Mouse (Mus musculus): ENCODE data around the gene Meis3. TPM values are rescaled to one million over a fixed set of nuclear protein-coding genes. Genes with fewer than 3 reads are reported as not detected.

Gene Meis3
- polyA plus RNA-seq, 1 experiment from 2014 or later = 1.6 TPM

- no peak overlapping the region for H3K27ac ChIP-seq (ENCODE audit: low read length)
- H3K4me3 ChIP-seq (ENCODE audit: low read depth, low read length) = no peak overlapping the region
- H3K27me3 ChIP-seq (ENCODE audit: control insufficient read depth, insufficient read depth, low read depth, low read length) = no peaks in the 10 kb centered on the region
- H3K9me3 ChIP-seq (replicated peaks; ENCODE audit: control insufficient read depth, low read length) = no peaks in the 10 kb centered on the region
- no peak overlapping the region for H3K4me2 ChIP-seq (ENCODE audit: low read depth, low read length)
- peak; percentile 51 for ATAC-seq (ENCODE audit: low read depth)
- WGBS (ENCODE audit: insufficient replicate concordance) = 60% methylated on average over 6 of the region's 6 CpGs
- peaks cover 10% of the 10 kb centered on the region for H3K36me3 ChIP-seq (ENCODE audit: control insufficient read depth, insufficient read depth)
- no peak overlapping the region for H3K9ac ChIP-seq (ENCODE audit: low read depth, low read length)
- no peaks in the 10 kb centered on the region for H3K4me1 ChIP-seq (ENCODE audit: control insufficient read depth, low read depth, low read length)
Measured at GRCm38 (mm10) chr7:16213196-16213595, 38.3 kb downstream of the Meis3 start.

- WGBS (ENCODE audit: insufficient replicate concordance) = 85% methylated on average over 9 of the region's 9 CpGs
- Histone ChIP-seq H3K9me3 (replicated peaks; ENCODE audit: control insufficient read depth, low read length) (no peaks in the 10 kb centered on the region), H3K27me3 (ENCODE audit: control insufficient read depth, insufficient read depth, low read depth, low read length) (no peaks in the 10 kb centered on the region), H3K4me1 (ENCODE audit: control insufficient read depth, low read depth, low read length) (no peaks in the 10 kb centered on the region), H3K9ac (ENCODE audit: low read depth, low read length) (no peak overlapping the region), H3K4me2 (ENCODE audit: low read depth, low read length) (no peak overlapping the region), H3K36me3 (ENCODE audit: control insufficient read depth, insufficient read depth) (peaks cover 12% of the 10 kb centered on the region), H3K27ac (ENCODE audit: low read length) (no peak overlapping the region), H3K4me3 (ENCODE audit: low read depth, low read length) (no peak overlapping the region)
- ATAC-seq (ENCODE audit: low read depth) = no peak
Measured at GRCm38 (mm10) chr7:16213986-16214385, 39.1 kb downstream of the Meis3 start.

- peaks cover 15% of the 10 kb centered on the region for H3K4me1 ChIP-seq (ENCODE audit: control insufficient read depth, low read depth, low read length)
- H3K4me2 ChIP-seq (ENCODE audit: low read depth, low read length) = peak within 1 kb of the TSS; percentile 84
- H3K4me3 ChIP-seq (ENCODE audit: low read depth, low read length) = peak within 1 kb of the TSS; percentile 86
- H3K36me3 ChIP-seq (ENCODE audit: control insufficient read depth, insufficient read depth) = peaks cover 5% of the 10 kb centered on the region; the same call in 1 of the 2 replicates
- H3K27me3 ChIP-seq (ENCODE audit: control insufficient read depth, insufficient read depth, low read depth, low read length) = no peaks in the 10 kb centered on the region
- H3K9me3 ChIP-seq (replicated peaks; ENCODE audit: control insufficient read depth, low read length) = no peaks in the 10 kb centered on the region
- peak within 1 kb of the TSS; percentile 85 for H3K9ac ChIP-seq (ENCODE audit: low read depth, low read length)
- H3K27ac ChIP-seq (ENCODE audit: low read length) = peak within 1 kb of the TSS; percentile 81
- WGBS (ENCODE audit: insufficient replicate concordance) = 1% methylated on average over 34 of the region's 34 CpGs
- ATAC-seq (ENCODE audit: low read depth) = peak; percentile 97
Measured at GRCm38 (mm10) chr7:16221582-16222272, 46.8 kb downstream of the Meis3 start, which contains the start of gene Dhx34. TSS of gene Dhx34 (minus strand) at chr7:16222037.

GRCm38 (mm10) chr7:16229869-16230268 is 55.0 kb downstream of the Meis3 start:
- no peak overlapping the region for H3K27ac ChIP-seq (ENCODE audit: low read length)
- no peaks in the 10 kb centered on the region for H3K36me3 ChIP-seq (ENCODE audit: control insufficient read depth, insufficient read depth)
- no peak overlapping the region for H3K9ac ChIP-seq (ENCODE audit: low read depth, low read length)
- peaks cover 4% of the 10 kb centered on the region; the same call in 1 of the 2 replicates for H3K9me3 ChIP-seq (replicated peaks; ENCODE audit: control insufficient read depth, low read length)
- ATAC-seq (ENCODE audit: low read depth) = peak; percentile 63; the same call in 1 of the 2 replicates
- no peak overlapping the region for H3K4me2 ChIP-seq (ENCODE audit: low read depth, low read length)
- 33% methylated on average over 5 of the region's 5 CpGs for WGBS (ENCODE audit: insufficient replicate concordance)
- H3K27me3 ChIP-seq (ENCODE audit: control insufficient read depth, insufficient read depth, low read depth, low read length) = no peaks in the 10 kb centered on the region
- no peaks in the 10 kb centered on the region for H3K4me1 ChIP-seq (ENCODE audit: control insufficient read depth, low read depth, low read length)
- H3K4me3 ChIP-seq (ENCODE audit: low read depth, low read length) = no peak overlapping the region

Other genes with a start within 250 kb of the Meis3 start
- 71.8 and 79.1 TPM in 2 replicates for gene Nop53, start 229.0 kb upstream of the Meis3 start, polyA plus RNA-seq (2015; fragmentation: Nextera tagmentation; extraction: Ambion mirVana)
- 4.7 and 5.6 TPM in 2 replicates for gene Ehd2, start 207.5 kb upstream of the Meis3 start, polyA plus RNA-seq (2015; fragmentation: Nextera tagmentation; extraction: Ambion mirVana)
- 1.4 and 1.9 TPM in 2 replicates for gene Bicra, start 127.2 kb upstream of the Meis3 start, polyA plus RNA-seq (2015; fragmentation: Nextera tagmentation; extraction: Ambion mirVana)
- gene Zfp541, start 113.3 kb upstream of the Meis3 start, polyA plus RNA-seq (2015; fragmentation: Nextera tagmentation; extraction: Ambion mirVana) = not detected in 2 replicates
- 162 and 163 TPM in 2 replicates for gene Napa, start 76.6 kb upstream of the Meis3 start, polyA plus RNA-seq (2015; fragmentation: Nextera tagmentation; extraction: Ambion mirVana)
- 7.3 and 7.8 TPM in 2 replicates for gene Kptn, start 55.2 kb upstream of the Meis3 start, polyA plus RNA-seq (2015; fragmentation: Nextera tagmentation; extraction: Ambion mirVana)
- 0.02 TPM in 1 of 2 replicates, not detected in the other for gene Slc8a2, start 45.3 kb upstream of the Meis3 start, polyA plus RNA-seq (2015; fragmentation: Nextera tagmentation; extraction: Ambion mirVana)
- gene Dhx34, start 46.9 kb downstream of the Meis3 start, polyA plus RNA-seq (2015; fragmentation: Nextera tagmentation; extraction: Ambion mirVana) = 4.9 and 6.7 TPM in 2 replicates
- 0.98 and 1.0 TPM in 2 replicates for gene C5ar2, start 69.1 kb downstream of the Meis3 start, polyA plus RNA-seq (2015; fragmentation: Nextera tagmentation; extraction: Ambion mirVana)
- gene C5ar1, start 84.5 kb downstream of the Meis3 start, polyA plus RNA-seq (2015; fragmentation: Nextera tagmentation; extraction: Ambion mirVana) = 4.0 and 4.6 TPM in 2 replicates
- gene Inafm1, start 98.5 kb downstream of the Meis3 start, polyA plus RNA-seq (2015; fragmentation: Nextera tagmentation; extraction: Ambion mirVana) = 3.5 and 4.4 TPM in 2 replicates
- 9.0 and 10.9 TPM in 2 replicates for gene Ccdc9, start 111.7 kb downstream of the Meis3 start, polyA plus RNA-seq (2015; fragmentation: Nextera tagmentation; extraction: Ambion mirVana)
- gene Bbc3, start 133.3 kb downstream of the Meis3 start, polyA plus RNA-seq (2015; fragmentation: Nextera tagmentation; extraction: Ambion mirVana) = 3.0 and 4.1 TPM in 2 replicates
- 84.3 and 90.7 TPM in 2 replicates for gene Sae1, start 212.7 kb downstream of the Meis3 start, polyA plus RNA-seq (2015; fragmentation: Nextera tagmentation; extraction: Ambion mirVana)
- 7.0 and 7.2 TPM in 2 replicates for gene Zc3h4, start 225.8 kb downstream of the Meis3 start, polyA plus RNA-seq (2015; fragmentation: Nextera tagmentation; extraction: Ambion mirVana)

All from liver, embryonic 16.5 days (tissue).